Mouse (Mus musculus) adrenal gland (tissue): Measurements from ENCODE around the gene Dnajc3.
"Not testable (repeated sequence)": the region's sequence is repeated elsewhere in the genome, so short reads cannot be mapped to it uniquely, and the experiment has no call there.

Experiments used
- intact Hi-C: fragments of 180-260 bp; cut with DNase I; formaldehyde crosslinking; loops from one replicate; pipeline ENCODE4 v1.15.1; 2025

The Dnajc3 gene

DNA sequence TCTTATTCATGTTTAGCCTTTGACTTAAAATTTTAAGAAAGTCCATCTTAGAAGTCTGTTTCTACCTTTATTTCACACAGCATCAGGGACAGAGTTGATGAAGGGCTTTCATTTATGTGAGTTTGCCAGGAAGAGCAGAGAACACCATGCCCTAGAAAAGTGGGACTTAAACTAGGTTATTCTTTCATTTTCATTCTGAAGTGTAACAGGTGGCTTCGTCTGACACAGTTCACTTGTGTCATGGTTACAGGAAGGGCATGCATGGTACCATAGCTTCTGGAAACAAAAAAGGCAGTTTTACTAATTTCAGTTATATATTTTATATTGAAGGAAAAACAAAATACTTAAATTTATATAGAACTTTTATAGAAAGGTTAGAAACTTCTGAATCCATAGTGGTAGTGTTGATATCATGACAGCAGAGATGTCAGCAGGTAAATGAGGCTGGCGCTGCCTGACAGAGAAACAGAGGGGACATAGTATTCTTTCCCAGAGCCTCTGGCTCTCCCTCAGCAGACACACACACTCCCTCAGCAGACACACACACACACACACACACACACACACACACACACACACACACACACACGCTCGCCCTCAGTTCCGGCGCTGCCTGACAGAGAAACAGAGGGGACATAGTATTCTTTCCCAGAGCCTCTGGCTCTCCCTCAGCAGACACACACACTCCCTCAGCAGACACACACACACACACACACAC is 44.1 kb downstream of the Dnajc3 start:
- intact Hi-C loops, result not testable (repeated sequence)

GRCm38 (mm10) chr14:118982429-118983045 is 44.8 kb downstream of the Dnajc3 start:
- intact Hi-C loops, result not testable (repeated sequence)

GRCm38 (mm10) chr14:118983396-118983795 is 45.6 kb downstream of the Dnajc3 start:
- intact Hi-C loops, result no loop called here

DNA sequence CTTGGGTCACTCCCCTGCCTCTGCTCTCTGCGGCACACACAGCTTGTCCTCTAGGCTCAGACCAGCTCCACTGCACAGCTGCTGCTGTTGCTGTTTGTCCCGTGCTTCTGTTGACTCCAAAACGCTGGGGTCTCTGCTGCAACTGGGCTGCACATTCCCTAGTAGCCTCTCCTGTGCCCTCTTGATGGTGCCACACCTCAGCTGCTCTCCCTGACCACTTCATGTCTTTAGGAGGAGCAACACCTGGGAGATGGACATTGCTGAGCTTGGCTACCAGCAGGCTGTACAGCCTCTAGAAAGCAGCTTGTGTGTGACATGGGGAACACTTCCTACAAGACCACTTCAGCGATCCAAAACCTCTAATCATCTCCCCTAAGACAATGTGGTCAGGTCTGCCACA is 46.4 kb downstream of the Dnajc3 start:
- intact Hi-C loops, result no loop called here

- intact Hi-C loops, result loop anchor here (5.0 kb wide), 1 partner anchor 40 kb away; no protein-coding TSS in a partner anchor
Observed at GRCm38 (mm10) chr14:118986653-118987522, 49.1 kb downstream of the Dnajc3 start.

DNA sequence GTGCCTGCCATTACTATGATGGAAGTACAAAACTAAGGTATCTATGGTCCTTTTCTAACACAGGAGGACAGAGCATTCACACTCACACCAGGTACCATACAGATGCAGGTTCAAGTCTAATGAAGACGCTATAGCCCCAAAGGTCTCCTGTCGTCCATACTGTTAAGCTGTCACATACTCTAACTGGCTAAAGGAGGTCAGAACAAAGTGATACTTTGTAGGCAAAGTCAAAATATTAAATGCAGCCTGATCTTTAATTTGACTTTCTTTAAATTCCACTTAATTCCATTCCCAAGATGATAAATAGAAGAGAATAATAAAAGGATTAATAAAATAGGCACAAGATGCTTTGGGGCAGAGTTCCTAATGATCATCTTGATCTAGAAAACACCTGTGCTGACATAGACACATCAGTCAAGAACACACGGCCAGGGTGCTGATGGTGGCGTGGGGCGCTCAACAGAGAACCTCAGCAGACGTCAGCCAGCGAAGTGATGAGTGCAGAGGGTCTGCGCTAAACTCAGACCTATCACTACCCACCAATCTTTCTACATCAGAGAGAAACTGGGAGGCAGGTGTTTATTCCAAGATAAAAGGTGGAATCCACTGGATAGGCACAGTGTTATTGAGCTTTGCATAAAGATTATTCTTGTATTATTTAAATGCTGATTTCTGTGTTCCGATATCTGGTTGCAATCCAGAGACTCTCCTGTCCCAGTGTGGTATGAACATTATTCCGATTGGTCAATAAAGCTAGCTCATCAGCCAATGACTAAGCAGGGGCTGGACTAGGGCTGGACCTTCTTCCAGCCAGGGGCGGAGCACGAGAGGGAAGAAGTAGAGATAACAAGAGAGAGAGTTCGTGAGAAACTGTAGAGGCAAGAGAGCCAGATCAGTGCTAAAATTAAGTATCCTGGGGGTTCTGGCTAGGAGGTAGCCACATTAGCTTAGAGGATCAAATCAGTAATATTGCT is 50.0 kb downstream of the Dnajc3 start:
- intact Hi-C loops, result loop anchor here (5.0 kb wide), 1 partner anchor 39 kb away; no protein-coding TSS in a partner anchor

- intact Hi-C loops, result no loop called here
Observed at GRCm38 (mm10) chr14:118995226-118995925, 57.6 kb downstream of the Dnajc3 start.

DNA sequence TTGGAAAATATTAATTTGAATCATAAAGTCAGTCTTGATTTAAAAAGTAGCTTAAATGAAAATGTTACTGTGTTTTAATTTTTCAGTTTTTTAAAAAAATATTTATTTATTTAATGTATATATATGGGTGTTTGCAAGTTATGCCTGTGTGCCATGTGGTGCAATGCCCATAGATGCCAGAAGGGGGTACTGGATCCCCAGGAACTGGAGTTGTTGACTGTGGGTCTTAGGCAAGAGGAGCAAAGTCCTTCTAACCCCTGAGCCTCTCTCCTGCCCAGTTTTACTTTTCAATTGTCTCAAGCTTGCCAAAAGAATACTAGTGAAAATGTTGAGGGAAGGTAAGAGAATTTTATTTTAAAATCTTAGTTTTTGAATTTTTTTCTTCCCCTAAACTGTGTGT is 65.5 kb downstream of the Dnajc3 start:
- intact Hi-C loops, result no loop called here

DNA sequence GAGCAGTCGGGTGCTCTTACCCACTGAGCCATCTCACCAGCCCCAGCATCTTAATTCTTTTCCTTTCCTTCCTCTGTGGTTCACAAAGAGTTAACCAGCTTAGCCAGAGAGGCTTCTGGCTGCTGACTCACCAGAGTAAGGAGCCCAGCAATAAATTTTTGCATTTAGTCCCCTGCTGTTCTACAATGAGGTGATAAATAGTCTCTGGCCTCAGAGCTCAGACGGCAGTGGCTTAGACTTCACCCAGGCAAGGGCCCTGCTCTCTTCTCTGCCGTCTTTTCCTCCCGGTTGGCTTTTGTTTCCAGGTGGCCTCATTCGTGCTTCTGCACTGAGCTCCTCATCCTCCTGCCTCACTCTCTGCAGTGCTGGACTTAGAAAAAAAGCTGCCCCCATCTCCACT is 68.1 kb downstream of the Dnajc3 start:
- intact Hi-C loops, result no loop called here

DNA sequence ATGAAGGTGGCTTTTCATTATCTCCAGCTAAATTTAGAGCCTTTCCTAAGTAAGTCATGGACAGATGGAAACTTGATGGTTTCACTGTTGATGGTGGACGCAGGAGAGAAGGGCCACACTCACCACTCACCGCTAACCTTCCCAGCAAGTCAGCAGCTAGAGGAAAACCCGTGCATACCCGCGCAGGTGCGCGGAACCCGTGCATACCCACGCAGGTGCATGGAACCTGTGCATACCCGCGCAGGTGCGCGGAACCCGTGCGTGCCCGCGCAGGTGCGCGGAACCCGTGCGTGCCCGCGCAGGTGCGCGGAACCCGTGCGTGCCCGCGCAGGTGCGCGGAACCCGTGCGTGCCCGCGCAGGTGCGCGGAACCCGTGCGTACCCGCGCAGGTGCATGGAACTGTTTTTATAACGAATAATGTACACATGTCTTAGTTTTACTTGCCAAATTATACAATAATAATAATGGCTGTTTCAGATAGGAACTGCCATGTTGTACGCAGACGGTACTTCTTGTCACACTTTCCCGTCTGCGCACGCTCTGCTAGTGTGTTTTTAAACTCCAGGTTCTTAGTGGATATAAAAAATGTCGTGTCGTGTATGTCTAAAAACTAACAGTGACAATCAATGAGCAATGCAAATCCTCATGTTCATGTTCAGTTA is 68.8 kb downstream of the Dnajc3 start:
- intact Hi-C loops, result no loop called here

DNA sequence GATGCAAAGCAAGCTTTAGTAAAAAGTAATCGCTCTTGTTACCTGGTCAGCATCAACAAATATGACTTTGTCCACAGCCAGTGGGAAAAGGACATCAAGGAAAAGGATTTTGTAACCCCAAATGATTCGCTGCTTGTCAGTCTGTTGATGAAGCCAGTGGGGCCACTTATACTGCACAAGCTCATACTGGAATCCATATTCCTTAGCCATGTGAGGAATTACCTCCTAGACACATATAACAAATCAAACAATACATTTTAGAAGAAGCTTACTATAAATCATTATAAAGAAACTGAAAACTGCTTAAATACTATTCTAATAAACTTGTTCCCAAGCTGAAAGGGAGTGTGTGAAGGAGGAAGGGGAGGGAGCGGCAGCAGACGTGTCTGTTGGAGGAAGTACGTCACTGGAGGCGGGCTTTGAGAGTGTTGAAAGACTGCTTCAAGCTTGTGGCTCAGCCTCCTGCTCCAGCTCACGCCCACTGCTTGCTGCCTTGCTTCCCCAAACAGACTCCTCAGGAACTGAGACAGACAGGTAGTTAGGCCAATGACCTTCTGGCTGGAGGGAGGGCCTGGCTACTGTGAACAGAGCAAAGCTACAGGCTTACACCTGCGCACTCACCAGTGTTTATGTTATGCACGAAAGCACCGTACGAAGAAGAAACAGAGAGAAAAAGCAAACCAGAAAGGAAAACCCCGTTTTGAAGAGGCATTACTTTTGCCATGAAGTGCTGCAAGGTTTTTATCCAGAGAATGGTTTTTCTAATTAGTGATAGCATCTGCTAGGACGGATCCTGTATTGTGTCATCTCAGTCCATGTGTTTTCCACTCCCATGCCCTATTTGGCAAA is 69.6 kb downstream of the Dnajc3 start:
- intact Hi-C loops, result no loop called here

DNA sequence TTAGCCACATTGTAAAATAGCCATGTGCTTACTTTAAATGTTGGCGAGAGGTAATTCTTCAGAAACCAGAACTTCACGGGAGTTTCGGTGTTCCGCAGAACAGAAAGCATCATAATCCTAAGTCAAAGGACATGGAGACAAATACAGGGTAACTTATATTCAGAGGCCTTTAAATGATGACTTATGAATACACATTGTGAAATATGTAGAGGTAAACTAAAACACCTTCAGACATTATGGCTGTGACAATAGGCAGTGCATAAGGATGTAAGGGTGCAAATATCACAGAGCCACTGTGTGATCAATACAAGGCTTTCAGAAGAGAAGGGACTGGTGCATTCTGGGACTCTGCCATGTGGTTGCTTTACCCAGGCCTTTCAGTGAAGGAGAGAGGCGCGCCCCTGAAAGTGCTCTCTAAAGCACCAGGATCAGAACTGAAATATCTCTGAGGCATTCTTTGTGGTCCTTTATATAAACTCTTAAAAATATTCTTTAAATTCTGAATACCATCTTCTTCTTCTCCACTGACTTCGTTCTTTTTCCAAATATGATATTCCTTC is 70.3 kb downstream of the Dnajc3 start:
- intact Hi-C loops, result no loop called here

DNA sequence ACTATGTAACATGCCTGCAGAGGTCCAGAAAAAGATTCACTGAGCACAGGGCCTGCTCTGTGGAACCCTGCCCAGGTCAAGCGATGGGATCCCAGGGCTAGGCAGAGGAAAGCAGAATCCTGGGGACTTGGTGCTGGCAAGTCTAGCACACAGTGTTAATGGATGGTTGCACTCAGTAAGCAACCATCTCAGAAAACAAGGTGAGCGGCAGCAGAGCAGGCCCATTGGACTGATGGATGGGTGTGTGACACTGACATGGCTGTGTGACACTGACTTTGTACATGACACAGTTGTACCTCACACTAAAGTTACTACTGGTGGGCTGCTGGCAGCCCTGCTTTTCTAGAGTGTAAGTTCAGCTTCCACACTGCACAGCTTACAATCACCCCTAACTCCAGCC is 71.8 kb downstream of the Dnajc3 start:
- intact Hi-C loops, result no loop called here

GRCm38 (mm10) chr14:119012607-119013431 is 75.0 kb downstream of the Dnajc3 start:
- intact Hi-C loops, result no loop called here

GRCm38 (mm10) chr14:119013549-119013948 is 75.8 kb downstream of the Dnajc3 start:
- intact Hi-C loops, result no loop called here

DNA sequence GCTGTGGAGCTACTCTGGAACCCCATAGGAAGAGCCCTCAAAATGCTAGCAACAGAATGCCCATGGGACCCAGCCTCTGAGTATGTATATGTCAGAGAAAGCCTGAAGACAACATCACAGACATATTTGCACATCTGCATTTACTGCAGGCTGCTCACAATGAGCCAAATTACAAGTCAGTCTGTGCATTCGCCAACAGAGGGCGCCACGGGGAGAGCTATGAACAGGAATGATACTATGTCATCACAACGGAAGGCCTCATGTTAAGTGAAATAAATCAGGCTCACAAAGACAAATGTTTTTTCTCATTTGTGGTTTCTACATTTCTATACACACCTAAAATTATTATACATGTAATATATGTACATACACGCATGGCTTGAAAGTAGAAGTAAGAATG is 88.1 kb downstream of the Dnajc3 start:
- intact Hi-C loops, result loop anchor here (5.0 kb wide), 1 partner anchor 39 kb away; no protein-coding TSS in a partner anchor

DNA sequence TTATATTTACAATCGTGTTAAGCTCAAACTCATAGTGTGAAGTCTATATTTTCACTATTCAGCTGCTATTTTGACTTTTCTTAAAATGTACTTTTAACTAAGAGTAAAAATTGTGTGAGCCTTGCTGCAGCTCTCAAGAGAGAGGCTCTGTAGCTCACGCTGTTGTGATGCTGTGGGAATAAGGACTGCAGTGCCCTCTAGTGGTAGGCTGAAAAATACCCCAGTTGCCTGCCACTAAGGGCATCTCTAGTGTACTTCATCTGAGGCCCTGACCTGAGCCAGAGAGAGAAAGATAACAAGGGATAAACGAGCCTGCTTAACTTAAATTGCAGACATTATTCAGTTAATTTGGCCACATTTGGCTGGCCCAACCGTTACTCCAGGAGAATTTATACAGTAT is 89.4 kb downstream of the Dnajc3 start:
- intact Hi-C loops, result loop anchor here (5.0 kb wide), 1 partner anchor 40 kb away; no protein-coding TSS in a partner anchor
